Mouse (Mus musculus): ENCODE results near the gene Atg4d. TPM values are rescaled to one million over a fixed set of nuclear protein-coding genes. Genes with fewer than 3 reads are reported as not detected.

Gene Atg4d
- polyA plus RNA-seq, 1 experiment from 2014 or later = 45.3 TPM

- Histone ChIP-seq H3K27ac (ENCODE audit: low read depth, low read length) (no peak overlapping the region), H3K4me3 (ENCODE audit: low read depth, low read length) (peak overlapping the region; percentile 40), H3K9me3 (ENCODE audit: control insufficient read depth, low read length) (no peaks in the 10 kb centered on the region), H3K36me3 (ENCODE audit: control insufficient read depth, insufficient read depth, low read length) (no peaks in the 10 kb centered on the region), H3K4me2 (replicated peaks; ENCODE audit: low read depth, low read length) (peak overlapping the region; percentile 77), H3K9ac (ENCODE audit: low read depth, low read length) (peak overlapping the region; percentile 54), H3K27me3 (ENCODE audit: control insufficient read depth, insufficient read depth, low read length) (peaks cover 71% of the 10 kb centered on the region), H3K4me1 (replicated peaks; ENCODE audit: control insufficient read depth, insufficient read depth, low read length) (peaks cover 6% of the 10 kb centered on the region; the same call in 1 of the 2 replicates)
- DNase-seq (ENCODE audit: low spot score) (peak; percentile 65), ATAC-seq (ENCODE audit: low FRiP score) (peak; percentile 49)
- under 1% methylated on average over 72 of the region's 72 CpGs for whole genome bisulfite sequencing
These were observed 20.5 kb upstream of the Atg4d start for GRCm38 (mm10) chr9:21244428-21245112.

GRCm38 (mm10) chr9:21245113-21245487 lies 20.0 kb upstream of the Atg4d start:
- Histone ChIP-seq H3K36me3 (ENCODE audit: control insufficient read depth, insufficient read depth, low read length) (no peaks in the 10 kb centered on the region), H3K27me3 (ENCODE audit: control insufficient read depth, insufficient read depth, low read length) (peaks cover 76% of the 10 kb centered on the region), H3K27ac (ENCODE audit: low read depth, low read length) (no peak overlapping the region), H3K4me3 (ENCODE audit: low read depth, low read length) (peak overlapping the region; percentile 40), H3K4me1 (replicated peaks; ENCODE audit: control insufficient read depth, insufficient read depth, low read length) (peaks cover 6% of the 10 kb centered on the region; the same call in 1 of the 2 replicates), H3K9me3 (ENCODE audit: control insufficient read depth, low read length) (no peaks in the 10 kb centered on the region), H3K4me2 (replicated peaks; ENCODE audit: low read depth, low read length) (peak overlapping the region; percentile 77), H3K9ac (ENCODE audit: low read depth, low read length) (peak overlapping the region; percentile 54; the same call in 1 of the 2 replicates)
- no peak for DNase-seq (ENCODE audit: low spot score)
- no peak for ATAC-seq (ENCODE audit: low FRiP score)
- WGBS = 1% methylated on average over 15 of the region's 16 CpGs

- H3K4me2 ChIP-seq (replicated peaks; ENCODE audit: low read depth, low read length) = no peak overlapping the region
- ATAC-seq (ENCODE audit: low FRiP score) = no peak
- WGBS = 59% methylated on average over 1 of the region's 1 CpGs
- H3K9ac ChIP-seq (ENCODE audit: low read depth, low read length) = no peak overlapping the region
- H3K4me1 ChIP-seq (replicated peaks; ENCODE audit: control insufficient read depth, insufficient read depth, low read length) = peaks cover 6% of the 10 kb centered on the region; the same call in 1 of the 2 replicates
- H3K27me3 ChIP-seq (ENCODE audit: control insufficient read depth, insufficient read depth, low read length) = peaks cover 85% of the 10 kb centered on the region
- no peak overlapping the region for H3K27ac ChIP-seq (ENCODE audit: low read depth, low read length)
- DNase-seq (ENCODE audit: low spot score) = no peak
- no peak overlapping the region for H3K4me3 ChIP-seq (ENCODE audit: low read depth, low read length)
- H3K36me3 ChIP-seq (ENCODE audit: control insufficient read depth, insufficient read depth, low read length) = no peaks in the 10 kb centered on the region
- no peaks in the 10 kb centered on the region for H3K9me3 ChIP-seq (ENCODE audit: control insufficient read depth, low read length)
These were observed 18.8 kb upstream of the Atg4d start for GRCm38 (mm10) chr9:21246342-21246741.

- Histone ChIP-seq H3K27ac (ENCODE audit: low read depth, low read length) (no peak within 1 kb of the TSS), H3K4me3 (ENCODE audit: low read depth, low read length) (no peak within 1 kb of the TSS), H3K9me3 (ENCODE audit: control insufficient read depth, low read length) (no peaks in the 10 kb centered on the region), H3K27me3 (ENCODE audit: control insufficient read depth, insufficient read depth, low read length) (peaks cover 72% of the 10 kb centered on the region), H3K4me1 (replicated peaks; ENCODE audit: control insufficient read depth, insufficient read depth, low read length) (peaks cover 6% of the 10 kb centered on the region; the same call in 1 of the 2 replicates), H3K4me2 (replicated peaks; ENCODE audit: low read depth, low read length) (0 out of 2 replicates have a peak within 1 kb of the TSS, but pooled peaks have one; percentile 28), H3K36me3 (ENCODE audit: control insufficient read depth, insufficient read depth, low read length) (no peaks in the 10 kb centered on the region), H3K9ac (ENCODE audit: low read depth, low read length) (no peak within 1 kb of the TSS)
- WGBS = 2% methylated on average over 25 of the region's 30 CpGs
- ATAC-seq (ENCODE audit: low FRiP score) (no peak), DNase-seq (ENCODE audit: low spot score) (no peak)
These were observed 16.8 kb upstream of the Atg4d start, which contains the start of gene S1pr5 for GRCm38 (mm10) chr9:21248326-21248725. Gene S1pr5, minus strand, starts transcription at chr9:21248443.

- 32% methylated on average over 17 of the region's 17 CpGs for WGBS
- DNase-seq (ENCODE audit: low spot score) (no peak), ATAC-seq (ENCODE audit: low FRiP score) (no peak)
- no peak overlapping the region for H3K4me2 ChIP-seq (replicated peaks; ENCODE audit: low read depth, low read length)
- H3K9ac ChIP-seq (ENCODE audit: low read depth, low read length) = no peak overlapping the region
- peaks cover 3% of the 10 kb centered on the region; the same call in 1 of the 2 replicates for H3K4me1 ChIP-seq (replicated peaks; ENCODE audit: control insufficient read depth, insufficient read depth, low read length)
- H3K9me3 ChIP-seq (ENCODE audit: control insufficient read depth, low read length) = no peaks in the 10 kb centered on the region
- H3K4me3 ChIP-seq (ENCODE audit: low read depth, low read length) = no peak overlapping the region
- H3K36me3 ChIP-seq (ENCODE audit: control insufficient read depth, insufficient read depth, low read length) = no peaks in the 10 kb centered on the region
- H3K27ac ChIP-seq (ENCODE audit: low read depth, low read length) = no peak overlapping the region
- H3K27me3 ChIP-seq (ENCODE audit: control insufficient read depth, insufficient read depth, low read length) = peaks cover 56% of the 10 kb centered on the region
These were observed 15.2 kb upstream of the Atg4d start for GRCm38 (mm10) chr9:21249629-21250508.

- no peak for DNase-seq (ENCODE audit: low spot score)
- 69% methylated on average over 2 of the region's 2 CpGs for WGBS
- Histone ChIP-seq H3K4me3 (ENCODE audit: low read depth, low read length) (no peak overlapping the region), H3K9ac (ENCODE audit: low read depth, low read length) (no peak overlapping the region), H3K9me3 (ENCODE audit: control insufficient read depth, low read length) (no peaks in the 10 kb centered on the region), H3K4me2 (replicated peaks; ENCODE audit: low read depth, low read length) (no peak overlapping the region), H3K4me1 (replicated peaks; ENCODE audit: control insufficient read depth, insufficient read depth, low read length) (0 out of 2 replicates have a peak, but pooled peaks cover 3% of the 10 kb centered on the region), H3K36me3 (ENCODE audit: control insufficient read depth, insufficient read depth, low read length) (no peaks in the 10 kb centered on the region), H3K27ac (ENCODE audit: low read depth, low read length) (no peak overlapping the region), H3K27me3 (ENCODE audit: control insufficient read depth, insufficient read depth, low read length) (peaks cover 50% of the 10 kb centered on the region)
- ATAC-seq (ENCODE audit: low FRiP score) = no peak
These were observed 14.6 kb upstream of the Atg4d start for GRCm38 (mm10) chr9:21250509-21250908.

GRCm38 (mm10) chr9:21251116-21251735 lies 13.9 kb upstream of the Atg4d start:
- ATAC-seq (ENCODE audit: low FRiP score) (no peak), DNase-seq (ENCODE audit: low spot score) (no peak)
- Histone ChIP-seq H3K9me3 (ENCODE audit: control insufficient read depth, low read length) (no peaks in the 10 kb centered on the region), H3K27ac (ENCODE audit: low read depth, low read length) (no peak overlapping the region), H3K9ac (ENCODE audit: low read depth, low read length) (no peak overlapping the region), H3K4me2 (replicated peaks; ENCODE audit: low read depth, low read length) (no peak overlapping the region), H3K36me3 (ENCODE audit: control insufficient read depth, insufficient read depth, low read length) (no peaks in the 10 kb centered on the region), H3K4me1 (replicated peaks; ENCODE audit: control insufficient read depth, insufficient read depth, low read length) (0 out of 2 replicates have a peak, but pooled peaks cover 3% of the 10 kb centered on the region), H3K27me3 (ENCODE audit: control insufficient read depth, insufficient read depth, low read length) (peaks cover 43% of the 10 kb centered on the region), H3K4me3 (ENCODE audit: low read depth, low read length) (no peak overlapping the region)
- WGBS = 67% methylated on average over 13 of the region's 13 CpGs

GRCm38 (mm10) chr9:21254690-21255089 lies 10.4 kb upstream of the Atg4d start:
- no peak for DNase-seq (ENCODE audit: low spot score)
- no peak overlapping the region for H3K27ac ChIP-seq (ENCODE audit: low read depth, low read length)

More at GRCm38 (mm10) chr9:21254690-21255089, 10.4 kb upstream of the Atg4d start:
- no peaks in the 10 kb centered on the region for H3K4me1 ChIP-seq (replicated peaks; ENCODE audit: control insufficient read depth, insufficient read depth, low read length)
- peaks cover 12% of the 10 kb centered on the region for H3K27me3 ChIP-seq (ENCODE audit: control insufficient read depth, insufficient read depth, low read length)
- no peak overlapping the region for H3K4me2 ChIP-seq (replicated peaks; ENCODE audit: low read depth, low read length)
- no peak overlapping the region for H3K9ac ChIP-seq (ENCODE audit: low read depth, low read length)
- H3K9me3 ChIP-seq (ENCODE audit: control insufficient read depth, low read length) = no peaks in the 10 kb centered on the region
- no peak overlapping the region for H3K4me3 ChIP-seq (ENCODE audit: low read depth, low read length)
- no peaks in the 10 kb centered on the region for H3K36me3 ChIP-seq (ENCODE audit: control insufficient read depth, insufficient read depth, low read length)
- no peak for ATAC-seq (ENCODE audit: low FRiP score)
